Mouse (Mus musculus) CD8-positive naive resting alpha-beta T cell, adult 2 months (primary cell): Measurements from ENCODE around the gene Pip5k1b.

ENCODE experiments used
- DNase-seq, 2 experiments: peaks; one replicate each; pipeline ENCODE4 v3.0.0; 2022; ENCODE audit warnings: low read depth in 2 of 2, low spot score in 2 of 2

Pip5k1b gene

GRCm38 (mm10) chr19:24342786-24343185 lies 212.9 kb downstream of the Pip5k1b start:
- DNase-seq: no peak

DNA sequence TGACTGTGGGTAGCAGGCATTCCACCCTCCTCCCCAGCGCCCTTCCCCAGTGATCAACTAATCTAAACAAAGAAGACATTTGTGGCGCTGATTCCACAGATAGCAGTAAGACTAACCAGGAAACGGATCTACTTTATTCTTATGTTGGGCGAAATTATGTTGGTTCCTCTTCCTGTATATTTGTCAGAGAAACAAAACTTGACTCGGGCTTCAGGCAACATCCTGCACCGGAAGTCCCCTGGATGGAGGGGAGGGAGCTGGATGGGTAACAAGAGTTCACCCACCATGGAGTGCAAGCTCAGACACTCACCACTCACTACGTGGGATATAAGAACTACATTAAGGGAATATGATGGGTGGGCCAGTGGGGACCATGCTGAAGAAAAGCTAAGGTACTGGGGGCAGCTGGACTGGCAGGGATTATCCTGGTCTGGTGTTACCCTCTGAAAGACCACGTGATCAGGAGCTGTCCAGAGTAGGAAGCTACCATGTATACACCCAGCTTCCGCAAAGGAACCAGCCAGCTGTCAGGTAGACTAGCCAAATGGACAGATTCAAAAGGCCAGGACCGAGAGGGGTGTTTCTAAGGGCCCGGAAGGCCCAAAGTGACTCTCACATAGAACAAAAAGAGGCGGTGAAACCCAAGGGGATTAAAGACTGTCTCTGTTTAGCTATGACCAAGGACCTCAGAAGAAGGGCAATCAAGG lies 219.1 kb downstream of the Pip5k1b start:
- DNase-seq: no peak

DNA sequence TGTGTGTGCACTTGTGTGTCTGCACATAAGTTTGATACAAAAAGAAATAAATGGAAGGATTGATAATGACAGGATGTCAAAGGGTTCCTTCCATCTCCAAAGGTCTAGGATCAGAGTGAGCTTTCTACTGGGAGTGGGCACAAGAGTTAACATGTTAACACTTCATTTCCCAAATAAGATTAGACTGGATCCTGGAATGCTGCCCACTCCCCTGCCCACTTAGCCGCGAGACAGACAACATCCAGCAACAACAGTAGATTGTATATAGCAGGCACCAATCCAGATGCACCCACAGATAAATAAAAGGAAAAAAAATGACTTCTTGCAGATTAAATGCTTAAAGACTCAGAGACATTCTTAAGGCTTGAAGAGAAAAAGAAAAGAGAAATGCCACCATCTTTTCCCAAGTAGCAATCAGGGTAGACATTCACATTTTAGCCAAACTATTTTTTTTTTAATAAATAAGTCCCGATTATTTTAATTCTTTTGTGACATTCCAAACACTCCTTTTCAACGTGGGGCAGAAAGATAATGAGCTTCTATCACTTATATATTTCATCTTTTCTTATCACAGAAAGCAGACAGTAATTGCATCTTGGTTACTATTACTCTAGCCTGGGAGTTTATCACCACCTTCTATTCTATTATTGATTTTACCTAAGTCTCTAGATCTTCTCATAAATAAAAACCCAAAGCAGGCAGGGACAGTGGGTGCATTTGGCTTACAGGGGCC lies 219.9 kb downstream of the Pip5k1b start:
- no peak for DNase-seq

- DNase-seq: no peak
These were observed 222.7 kb downstream of the Pip5k1b start for GRCm38 (mm10) chr19:24332956-24333355.

- DNase-seq: no peak
These were observed 224.4 kb downstream of the Pip5k1b start for GRCm38 (mm10) chr19:24331274-24331673.

GRCm38 (mm10) chr19:24330366-24330765 lies 225.3 kb downstream of the Pip5k1b start:
- no peak for DNase-seq

GRCm38 (mm10) chr19:24327921-24328320 lies 227.8 kb downstream of the Pip5k1b start:
- no peak for DNase-seq

GRCm38 (mm10) chr19:24326969-24327368 lies 228.7 kb downstream of the Pip5k1b start:
- DNase-seq: no peak

DNA sequence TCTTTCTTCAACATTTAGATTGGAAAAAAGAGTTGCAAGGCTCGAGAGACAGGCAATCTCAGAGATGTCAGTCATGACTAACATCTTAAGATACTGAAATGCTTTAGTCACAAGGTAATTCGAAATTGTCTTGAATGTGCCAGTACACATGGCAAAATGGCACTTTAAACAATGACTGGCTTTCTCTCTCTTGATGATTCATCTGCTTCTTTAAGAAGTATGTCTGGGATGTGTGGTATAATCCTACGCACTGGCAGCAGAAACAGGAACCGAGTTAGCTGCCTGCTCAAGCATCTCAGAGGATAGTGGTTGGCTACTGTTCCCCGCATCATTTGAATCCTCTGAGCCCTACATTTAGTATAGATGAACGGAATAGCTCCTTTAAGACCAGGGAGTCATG lies 230.0 kb downstream of the Pip5k1b start:
- DNase-seq: no peak

DNA sequence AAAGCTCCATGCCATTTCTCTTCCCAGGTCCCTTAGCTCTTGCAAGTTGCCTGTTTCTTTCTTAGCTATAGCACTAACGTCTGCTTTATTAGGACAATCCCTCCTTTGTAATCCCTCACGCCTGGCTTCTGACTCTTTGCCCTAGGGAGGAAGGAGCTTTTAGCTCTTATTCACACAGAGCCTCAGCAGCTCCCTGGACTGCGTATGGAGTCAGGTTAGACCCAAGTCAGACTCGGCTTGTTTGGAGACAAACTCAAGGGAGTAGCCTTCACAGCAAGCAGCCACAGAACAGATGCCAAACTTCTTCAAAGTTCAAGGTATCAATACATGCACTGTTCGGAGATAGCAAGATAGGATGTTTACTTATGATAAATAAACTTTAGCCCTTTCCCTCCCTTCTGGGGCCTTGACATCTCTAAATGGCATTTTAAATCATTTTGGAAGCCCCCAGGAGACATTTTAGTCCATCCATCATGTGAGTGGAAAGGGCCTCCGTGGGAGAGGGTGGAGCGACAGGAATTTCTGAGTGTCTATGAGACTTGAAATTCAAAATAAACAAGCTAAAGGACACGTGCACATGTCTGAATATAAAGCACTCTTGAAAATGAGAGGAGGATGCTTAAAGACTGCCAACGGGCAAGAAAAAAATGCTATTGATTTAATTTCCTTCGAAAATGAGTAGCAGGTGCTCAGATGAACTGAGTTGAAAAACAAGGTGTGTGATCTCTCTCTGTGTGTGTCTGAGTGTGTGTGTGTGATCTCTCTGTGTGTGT lies 231.6 kb downstream of the Pip5k1b start:
- DNase-seq: no peak

DNA sequence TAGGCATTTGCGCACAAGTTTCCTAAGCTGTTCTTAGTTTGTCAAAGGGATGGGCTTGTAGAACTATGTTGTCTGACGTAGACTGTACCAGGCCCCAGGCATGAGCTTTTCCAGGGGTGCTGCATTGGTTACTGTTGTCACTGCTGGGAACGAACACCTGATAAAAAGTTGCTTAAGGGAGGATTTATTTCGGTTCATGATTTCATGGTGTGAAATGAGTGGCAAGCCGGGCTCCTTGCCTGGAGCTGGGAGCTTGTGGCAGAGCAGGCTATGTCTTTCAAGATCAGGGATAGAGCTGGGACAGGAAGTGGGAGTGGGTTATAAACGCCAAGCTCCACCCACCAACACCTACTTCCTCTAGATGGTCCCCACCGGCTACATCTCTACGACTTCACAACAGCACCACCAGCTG lies 233.8 kb downstream of the Pip5k1b start:
- DNase-seq: no peak

- no peak for DNase-seq
These were observed 234.3 kb downstream of the Pip5k1b start for GRCm38 (mm10) chr19:24321211-24321899.

DNA sequence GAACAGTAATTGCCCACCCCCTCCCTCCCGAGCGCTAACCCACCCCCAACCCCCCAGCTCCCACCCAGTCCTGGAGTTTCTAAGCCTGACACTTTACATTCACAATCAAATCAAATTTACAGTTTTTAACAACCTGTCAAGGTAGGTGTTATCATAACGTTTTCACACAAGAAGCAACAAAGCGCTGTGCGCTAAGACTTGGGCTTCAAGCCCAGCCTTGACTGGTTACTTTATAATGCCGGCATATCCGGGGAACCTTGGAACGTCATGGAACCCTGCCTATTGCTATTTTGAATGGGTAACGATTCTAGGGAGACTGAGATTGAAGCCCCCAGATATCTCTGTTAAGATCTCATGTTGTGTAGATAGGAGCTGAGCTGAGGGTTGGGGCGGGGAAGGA lies 237.5 kb downstream of the Pip5k1b start:
- DNase-seq: no peak

DNA sequence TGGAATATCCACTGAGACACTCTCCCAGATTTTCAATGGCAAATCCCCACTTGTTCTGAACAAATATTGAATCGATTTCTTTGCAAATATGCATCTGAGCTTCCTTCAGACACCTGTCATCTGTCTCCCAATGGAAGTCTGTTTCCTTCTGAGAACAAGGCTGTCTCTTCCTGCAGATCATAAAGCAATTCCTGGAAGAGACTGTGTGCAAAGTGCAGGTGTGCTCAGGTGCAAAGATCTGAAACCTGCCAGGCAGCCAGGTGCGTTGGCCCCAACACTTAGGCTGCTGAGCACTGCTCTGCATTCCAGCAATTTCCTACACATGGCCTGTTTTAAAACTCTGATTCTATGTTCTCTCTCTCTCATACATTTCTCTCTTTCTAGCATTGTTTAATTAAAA lies 237.9 kb downstream of the Pip5k1b start:
- no peak for DNase-seq

DNA sequence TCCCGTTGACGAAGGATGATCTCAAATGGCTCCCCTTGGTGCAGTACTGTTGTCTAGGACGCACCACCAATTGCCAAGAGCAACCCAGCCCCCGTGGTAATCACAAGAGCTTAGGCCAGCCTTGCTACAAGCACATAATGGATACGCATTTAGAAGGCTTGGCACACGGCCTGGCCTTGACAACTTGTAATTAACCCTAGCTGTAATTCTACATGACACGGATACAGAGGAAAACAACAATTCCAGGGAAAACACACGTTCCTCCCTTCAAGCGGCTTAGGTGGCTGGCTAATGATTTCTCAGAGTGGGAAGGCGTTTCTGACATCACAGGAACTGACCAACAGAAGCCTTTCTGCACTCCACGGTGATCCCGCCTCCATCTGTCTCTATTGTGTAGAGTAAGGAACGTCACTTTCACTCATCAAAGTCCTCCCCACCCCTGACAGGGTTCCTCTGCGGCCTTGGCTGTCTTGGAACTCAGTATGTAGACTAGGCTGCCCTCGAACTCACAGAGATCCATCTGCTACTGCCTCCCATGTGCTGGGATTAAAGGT lies 238.6 kb downstream of the Pip5k1b start:
- DNase-seq: no peak

GRCm38 (mm10) chr19:24316060-24316725 lies 239.5 kb downstream of the Pip5k1b start:
- DNase-seq: no peak

- DNase-seq: no peak
These were observed 240.4 kb downstream of the Pip5k1b start for GRCm38 (mm10) chr19:24315234-24315633.

GRCm38 (mm10) chr19:24314676-24315075 lies 241.0 kb downstream of the Pip5k1b start:
- no peak for DNase-seq

- no peak for DNase-seq
These were observed 242.9 kb downstream of the Pip5k1b start for GRCm38 (mm10) chr19:24312556-24313342.

DNA sequence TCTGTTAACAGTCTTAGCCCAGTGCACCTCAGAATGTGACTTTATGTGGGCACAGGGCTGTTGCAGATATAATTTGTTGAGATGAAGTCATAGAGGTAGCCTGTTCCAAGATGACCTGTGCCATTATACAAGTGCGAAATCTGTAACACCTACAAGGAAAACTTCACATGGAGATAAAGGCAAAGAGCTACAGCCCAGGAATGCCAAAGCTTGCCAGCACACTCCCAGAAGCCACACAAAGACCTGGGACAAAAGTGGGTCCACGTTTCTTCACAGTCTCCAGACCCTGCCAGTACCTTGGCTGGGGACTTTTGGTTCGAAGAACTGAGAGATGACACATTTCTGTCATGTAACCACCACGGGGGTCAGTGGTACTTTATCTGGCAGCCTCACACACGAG lies 243.6 kb downstream of the Pip5k1b start:
- no peak for DNase-seq
